Mouse (Mus musculus): ENCODE measurements around the gene Actl6a. TPM values are rescaled to one million over a fixed set of nuclear protein-coding genes. Genes with fewer than 3 reads are reported as not detected.

The Actl6a gene
- polyA plus RNA-seq, 1 experiment from 2014 or later: 222 TPM

- no peak for ATAC-seq (ENCODE audit: low FRiP score, low read depth)
Measured at GRCm38 (mm10) chr3:32763902-32764301, 57.8 kb downstream of the Actl6a start.

DNA sequence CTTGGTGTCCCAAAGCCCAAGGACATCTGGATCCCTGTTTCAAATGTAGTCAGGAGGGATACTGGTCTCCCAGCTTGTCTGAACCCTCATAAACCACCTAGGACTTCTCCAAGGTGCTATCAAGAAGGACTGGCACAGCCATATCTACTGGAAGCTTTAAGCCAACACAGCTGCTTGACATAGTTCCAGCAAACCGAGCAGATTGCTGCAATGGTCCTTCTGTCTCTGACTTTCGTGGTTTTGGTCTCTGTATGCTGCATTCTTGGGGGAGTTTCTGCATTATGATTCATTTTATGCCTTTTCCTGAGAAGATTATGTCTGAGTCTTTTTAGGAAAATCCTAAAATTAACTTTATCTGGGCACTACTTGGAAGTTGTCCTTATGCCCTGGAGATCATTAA is 64.7 kb downstream of the Actl6a start:
- no peaks in the 10 kb centered on the region for H3K9me3 ChIP-seq
- ATAC-seq (ENCODE audit: low FRiP score, low read depth): no peak
- 84% methylated on average over 2 of the region's 2 CpGs for WGBS

More at GRCm38 (mm10) chr3:32763902-32764301, 57.8 kb downstream of the Actl6a start:
- Histone ChIP-seq H3K4me3 (no peak overlapping the region), H3K9ac (replicated peaks) (no peak overlapping the region), H3K27ac (replicated peaks) (no peak overlapping the region), H3K27me3 (no peaks in the 10 kb centered on the region), H3K9me3 (no peaks in the 10 kb centered on the region), H3K36me3 (no peaks in the 10 kb centered on the region), H3K4me1 (no peaks in the 10 kb centered on the region), H3K4me2 (replicated peaks) (no peak overlapping the region)
- WGBS: 51% methylated on average over 7 of the region's 7 CpGs

More for the DNA sequence above, 64.7 kb downstream of the Actl6a start:
- H3K27me3 ChIP-seq: no peaks in the 10 kb centered on the region
- H3K4me1 ChIP-seq: no peaks in the 10 kb centered on the region
- no peak overlapping the region for H3K9ac ChIP-seq (replicated peaks)
- H3K36me3 ChIP-seq: no peaks in the 10 kb centered on the region
- no peak overlapping the region for H3K27ac ChIP-seq (replicated peaks)
- no peak overlapping the region for H3K4me2 ChIP-seq (replicated peaks)
- no peak overlapping the region for H3K4me3 ChIP-seq

Other genes with a start within 250 kb of the Actl6a start
- gene Kcnmb3, start 214.1 kb upstream of the Actl6a start, polyA plus RNA-seq (2016; fragmentation: Nextera tagmentation; extraction: Ambion mirVana): 0.13 and 0.23 TPM in 2 replicates
- 37.3 and 42.3 TPM in 2 replicates for gene Zfp639, start 196.0 kb upstream of the Actl6a start, polyA plus RNA-seq (2016; fragmentation: Nextera tagmentation; extraction: Ambion mirVana)
- gene Mfn1, start 176.8 kb upstream of the Actl6a start, polyA plus RNA-seq (2016; fragmentation: Nextera tagmentation; extraction: Ambion mirVana): 41.4 and 51.0 TPM in 2 replicates
- 41.1 and 47.0 TPM in 2 replicates for gene Gnb4, start 89.7 kb upstream of the Actl6a start, polyA plus RNA-seq (2016; fragmentation: Nextera tagmentation; extraction: Ambion mirVana)
- gene Ndufb5, start 30.7 kb downstream of the Actl6a start, polyA plus RNA-seq (2016; fragmentation: Nextera tagmentation; extraction: Ambion mirVana): 282 and 290 TPM in 2 replicates
- gene Mrpl47, start 31.3 kb downstream of the Actl6a start, polyA plus RNA-seq (2016; fragmentation: Nextera tagmentation; extraction: Ambion mirVana): 34.0 and 37.0 TPM in 2 replicates
- 6.2 and 6.8 TPM in 2 replicates for gene Usp13, start 111.2 kb downstream of the Actl6a start, polyA plus RNA-seq (2016; fragmentation: Nextera tagmentation; extraction: Ambion mirVana)

Measured in midbrain, embryonic 12.5 days (tissue).